Mouse (Mus musculus): ENCODE results near the gene Rnf115.
"Not testable (repeated sequence)": the region's sequence is repeated elsewhere in the genome, so short reads cannot be mapped to it uniquely, and the experiment has no call there.

Gene Rnf115

GRCm38 (mm10) chr3:96708684-96709064 is 18.8 kb upstream of the Rnf115 start:
- DNase-seq (ENCODE audit: low spot score), result no peak

DNA sequence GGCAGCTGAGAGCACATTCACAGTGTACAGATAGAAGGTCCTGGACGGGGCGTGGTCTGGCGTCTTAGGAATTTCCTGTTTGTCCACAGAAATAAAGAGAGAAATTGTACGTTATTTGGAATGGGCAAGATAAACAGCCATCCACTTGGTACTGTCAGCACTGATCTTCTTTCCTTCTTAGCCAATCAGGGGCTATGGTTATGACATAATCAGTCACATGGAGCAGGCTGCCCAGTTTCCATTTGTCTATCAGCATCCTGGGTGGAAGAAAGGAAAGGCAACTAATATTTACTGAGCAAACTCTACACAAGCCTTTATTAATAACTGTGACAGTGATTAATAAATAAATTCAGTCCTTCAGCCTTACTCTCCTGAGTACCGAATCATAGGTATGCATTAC is 13.2 kb upstream of the Rnf115 start:
- no peak for DNase-seq (ENCODE audit: low spot score)

DNA sequence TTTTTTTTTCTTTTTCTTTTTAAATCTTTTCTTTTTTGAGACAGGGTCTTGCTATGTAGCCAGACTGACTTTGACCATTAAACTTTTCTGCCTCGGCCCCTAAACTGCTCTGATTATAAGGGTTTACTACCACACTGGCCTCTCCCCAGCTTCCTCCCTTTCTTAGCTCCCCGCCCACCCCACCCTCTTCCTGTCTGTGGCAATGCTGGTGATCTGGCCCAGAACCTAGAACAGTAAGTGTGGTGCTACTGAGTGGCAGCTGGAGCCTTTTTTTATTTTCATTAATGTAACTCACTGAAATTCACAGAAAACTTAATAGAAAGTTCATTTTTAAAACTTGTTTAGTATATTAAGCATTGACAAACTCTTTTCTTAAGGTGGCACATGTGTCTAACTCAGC is 11.6 kb upstream of the Rnf115 start:
- no peak for DNase-seq (ENCODE audit: low spot score)

- DNase-seq (ENCODE audit: low spot score), result no peak
Measured at GRCm38 (mm10) chr3:96719173-96719572, 8.3 kb upstream of the Rnf115 start.

DNA sequence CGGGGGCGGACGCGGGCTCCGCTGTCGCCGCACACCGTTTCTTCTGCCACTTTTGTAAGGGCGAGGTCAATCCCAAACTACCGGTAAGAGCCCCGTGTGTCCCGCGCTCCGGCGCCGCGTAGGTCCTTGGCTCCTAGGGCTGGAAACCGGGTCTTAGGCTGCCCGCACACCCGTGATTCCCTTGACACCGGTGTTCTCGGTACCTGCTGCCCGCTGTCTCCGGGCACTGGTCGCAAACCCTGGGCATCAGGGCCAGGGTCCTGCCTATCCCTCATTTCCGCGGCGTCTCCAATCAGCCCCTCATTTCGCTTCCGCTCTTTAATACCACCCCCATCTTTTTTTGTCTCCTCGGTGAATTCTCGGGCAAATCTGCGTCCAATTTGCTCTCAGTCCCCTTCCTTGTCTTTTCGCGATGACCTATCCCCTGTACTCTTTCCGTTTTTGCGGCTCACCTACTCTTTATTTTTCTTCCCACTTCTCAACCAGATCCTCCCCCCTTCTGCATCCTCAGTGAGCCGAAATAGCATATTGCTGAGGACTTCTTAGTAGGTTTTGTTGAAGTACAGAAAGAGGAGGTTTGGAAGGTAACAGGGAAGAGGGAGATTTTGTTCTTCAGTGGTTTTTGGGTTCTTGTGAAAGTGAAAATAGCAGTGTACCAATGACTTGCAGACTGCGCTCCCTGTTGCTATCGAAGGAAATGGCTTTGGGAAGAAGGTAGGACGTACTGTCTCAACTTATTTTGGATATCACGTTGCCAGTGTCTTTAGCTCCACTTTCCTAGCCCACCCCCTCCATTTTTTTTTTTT is 567 bp downstream of the Rnf115 start:
- no peak for DNase-seq (ENCODE audit: low spot score)

GRCm38 (mm10) chr3:96728634-96729402 is 1.4 kb downstream of the Rnf115 start:
- DNase-seq (ENCODE audit: low spot score), result no peak

DNA sequence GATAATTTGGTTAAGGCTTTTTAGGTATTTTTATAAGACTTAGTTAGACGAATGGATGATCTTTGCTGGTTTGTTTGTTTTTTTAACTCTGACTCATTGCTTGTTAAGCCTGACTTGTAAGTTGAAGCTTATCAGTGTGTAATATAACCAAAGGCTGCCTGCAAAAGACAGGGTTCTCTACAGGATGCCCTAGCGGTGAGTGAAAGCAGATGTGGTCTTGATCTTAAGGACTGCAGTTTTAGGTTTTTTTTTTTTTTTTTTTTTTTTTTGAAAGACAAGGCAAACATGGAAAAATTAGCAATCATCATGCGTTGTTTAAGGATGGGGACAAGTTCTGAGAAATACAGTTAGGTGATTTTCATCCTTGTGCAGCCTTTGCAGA is 1.9 kb downstream of the Rnf115 start:
- DNase-seq (ENCODE audit: low spot score), result no peak

DNA sequence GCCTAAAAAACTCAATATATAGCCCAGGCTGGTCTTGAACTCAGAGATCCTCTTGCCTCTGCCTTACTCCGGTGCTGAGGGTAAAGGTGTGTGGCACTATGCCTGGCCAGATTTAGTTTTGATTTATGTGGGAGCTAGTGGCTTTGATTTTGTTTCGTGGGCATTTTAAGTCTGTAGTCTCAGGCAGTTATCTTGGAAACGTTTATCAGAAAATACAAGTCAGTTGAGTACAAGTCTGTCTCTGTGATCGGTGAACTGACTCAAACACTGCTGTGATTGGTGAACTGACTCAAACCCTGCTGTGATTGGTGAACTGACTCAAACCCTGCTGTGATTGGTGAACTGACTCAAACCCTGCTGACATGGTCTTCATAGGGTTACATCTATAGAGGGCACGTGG is 3.3 kb downstream of the Rnf115 start:
- no peak for DNase-seq (ENCODE audit: low spot score)

- no peak for DNase-seq (ENCODE audit: low spot score)
Measured at GRCm38 (mm10) chr3:96733984-96734383, 6.5 kb downstream of the Rnf115 start.

GRCm38 (mm10) chr3:96735200-96735599 is 7.7 kb downstream of the Rnf115 start:
- DNase-seq (ENCODE audit: low spot score), result no peak

- DNase-seq (ENCODE audit: low spot score), result no peak
Measured at GRCm38 (mm10) chr3:96737013-96737740, 9.7 kb downstream of the Rnf115 start.

DNA sequence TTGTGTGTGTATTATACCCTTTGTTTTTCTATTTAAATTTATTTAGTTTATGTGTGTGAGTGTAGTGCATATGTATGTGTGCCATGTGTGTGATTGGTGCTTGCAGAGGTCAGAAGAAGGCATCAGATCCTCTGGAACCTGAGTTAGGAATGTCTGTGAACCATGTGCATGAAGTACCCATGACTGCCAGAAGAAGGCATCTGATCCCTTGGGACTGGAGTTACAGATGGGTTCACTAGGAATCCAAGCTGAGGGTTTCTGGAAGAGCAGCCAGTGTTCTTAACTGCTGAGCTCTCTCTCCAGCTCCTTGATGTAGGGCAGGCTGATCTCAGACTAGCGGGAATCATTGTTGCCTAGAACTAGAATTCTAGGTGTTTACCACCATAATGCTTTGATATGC is 10.5 kb downstream of the Rnf115 start:
- DNase-seq (ENCODE audit: low spot score), result no peak

DNA sequence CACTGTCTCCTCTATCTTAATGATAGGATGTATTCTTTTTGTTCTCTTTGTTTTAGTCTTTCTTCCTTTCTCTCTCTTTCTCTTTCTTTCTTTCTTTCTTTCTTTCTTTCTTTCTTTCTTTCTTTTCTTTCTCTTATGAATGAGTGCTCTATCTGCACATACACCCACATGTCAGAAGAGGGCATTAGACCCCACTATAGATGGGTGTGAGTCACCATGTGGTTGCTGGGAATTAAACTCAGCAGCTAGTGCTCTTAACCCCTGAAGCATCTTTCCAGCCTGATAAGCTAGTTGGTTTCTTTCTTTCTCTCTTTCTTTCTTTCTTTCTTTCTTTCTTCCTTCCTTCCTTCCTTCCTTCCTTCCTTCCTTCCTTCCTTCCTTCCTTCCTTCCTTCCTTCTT is 12.8 kb downstream of the Rnf115 start:
- DNase-seq (ENCODE audit: low spot score), result not testable (repeated sequence)

DNA sequence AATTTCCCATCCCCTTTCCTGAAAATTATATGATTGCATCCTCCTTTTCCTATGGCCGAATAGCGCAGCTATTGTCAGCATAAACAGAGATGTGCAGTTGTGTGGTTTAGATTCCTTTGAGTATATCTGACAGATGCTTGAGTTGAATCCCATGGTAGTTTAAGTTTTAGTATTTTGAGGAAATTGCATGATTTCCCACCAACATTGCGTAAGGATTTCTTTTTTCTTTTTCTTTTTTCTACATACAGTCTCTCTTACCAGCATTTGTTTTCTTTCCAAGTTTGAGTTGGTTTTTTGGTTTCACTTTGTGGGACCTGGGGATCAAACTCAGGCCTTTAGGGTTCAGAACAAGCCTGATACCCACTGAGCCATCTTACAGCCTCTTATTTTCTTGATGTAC is 16.9 kb downstream of the Rnf115 start:
- no peak for DNase-seq (ENCODE audit: low spot score)

DNA sequence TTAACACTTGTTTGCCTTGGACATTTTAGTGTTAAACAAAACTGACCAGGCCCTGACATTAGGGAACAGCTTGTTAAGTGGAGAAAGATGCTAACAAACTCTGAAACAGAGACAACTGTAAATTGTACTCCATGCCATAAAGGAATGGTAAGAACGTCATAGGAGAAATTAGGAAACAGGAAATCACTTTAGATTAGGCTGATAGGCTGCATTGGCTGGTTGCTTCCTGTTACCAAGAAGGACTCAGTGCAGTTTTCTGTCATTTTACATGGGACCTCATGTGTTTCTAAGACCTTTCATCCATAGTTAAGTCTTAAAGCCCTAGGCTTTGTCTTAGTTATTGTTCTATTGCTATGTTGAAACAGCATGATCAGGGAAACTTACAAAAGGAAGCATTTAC is 19.4 kb downstream of the Rnf115 start:
- DNase-seq (ENCODE audit: low spot score), result no peak

- DNase-seq (ENCODE audit: low spot score), result no peak
Measured at GRCm38 (mm10) chr3:96755935-96756334, 28.5 kb downstream of the Rnf115 start.

DNA sequence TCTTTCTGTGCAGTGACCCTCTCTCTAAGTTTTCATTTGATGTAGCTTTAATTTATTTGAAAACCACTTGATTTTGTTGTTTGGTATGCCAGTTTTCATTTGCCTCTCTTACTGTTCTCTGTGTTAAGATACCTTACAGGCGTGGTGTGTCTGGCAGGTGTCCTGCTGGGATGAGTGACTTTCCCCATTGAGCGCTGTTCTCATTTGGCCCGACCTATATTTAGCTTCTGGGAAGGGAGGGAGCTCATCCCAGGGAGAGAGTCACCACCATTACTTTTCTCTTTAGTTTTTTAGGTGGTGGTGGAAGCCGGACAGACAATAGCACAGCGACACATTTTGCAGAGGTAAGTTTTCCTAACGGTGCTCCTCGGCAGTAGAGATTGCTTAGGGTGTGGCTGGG is 30.2 kb downstream of the Rnf115 start:
- no peak for DNase-seq (ENCODE audit: low spot score)

DNA sequence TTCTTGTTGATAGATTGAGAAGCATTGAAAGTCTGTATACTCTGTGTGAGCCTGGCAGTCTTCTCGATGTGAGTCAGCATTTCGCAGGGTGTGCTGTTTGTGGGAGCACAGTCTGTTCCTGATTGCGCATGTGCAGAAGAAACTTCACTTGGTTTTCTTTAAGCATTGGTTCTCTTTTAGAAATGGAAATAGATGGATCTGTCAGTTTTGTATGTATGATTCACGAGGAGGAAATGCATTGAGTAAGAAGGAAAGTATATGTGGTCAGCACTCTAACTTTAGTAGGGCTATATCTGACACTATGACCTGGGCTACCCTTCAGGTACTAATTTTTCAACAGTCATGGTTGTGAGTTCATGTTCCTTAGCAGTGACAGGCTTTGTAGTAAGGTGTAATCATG is 32.2 kb downstream of the Rnf115 start:
- no peak for DNase-seq (ENCODE audit: low spot score)

GRCm38 (mm10) chr3:96764528-96764927 is 37.1 kb downstream of the Rnf115 start:
- no peak for DNase-seq (ENCODE audit: low spot score)

DNA sequence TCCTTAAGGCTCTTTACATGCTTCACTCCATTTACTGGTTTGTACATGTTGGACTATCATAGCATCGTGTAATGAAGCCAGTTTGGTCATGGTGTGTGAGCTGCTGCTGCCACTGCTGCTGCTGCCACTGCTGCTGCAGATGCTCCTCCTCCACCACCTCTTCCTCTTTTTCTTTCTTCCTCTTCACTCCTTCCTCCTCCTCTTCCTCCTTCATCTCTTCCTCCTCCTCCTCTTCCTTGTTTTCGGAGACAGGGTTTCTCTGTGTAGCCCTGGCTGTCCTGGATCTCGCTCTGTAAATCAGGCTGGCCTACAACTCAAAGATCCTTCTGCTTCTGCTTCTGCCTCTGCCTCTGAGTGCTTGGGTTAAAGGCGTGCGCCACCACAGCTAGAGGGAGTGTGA is 42.5 kb downstream of the Rnf115 start:
- no peak for DNase-seq (ENCODE audit: low spot score)

DNA sequence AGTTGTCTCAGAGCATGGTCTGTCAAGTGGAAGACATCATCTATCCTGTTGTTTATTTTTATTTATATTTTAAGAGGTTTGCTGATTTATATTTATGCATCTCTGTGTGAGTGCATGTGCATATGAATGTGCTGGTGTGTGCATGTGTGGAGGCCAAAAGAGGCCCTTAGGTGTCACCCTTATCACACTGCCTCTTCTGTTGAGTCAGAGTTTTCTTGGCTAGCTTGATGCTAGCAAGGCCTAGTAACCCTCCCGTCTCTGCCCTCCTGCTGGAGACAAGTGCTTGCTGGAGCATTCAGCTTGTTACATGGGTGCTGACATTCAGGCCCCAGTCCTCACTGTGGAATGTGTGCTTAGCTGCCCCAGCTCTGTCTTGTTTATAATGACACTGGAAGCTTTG is 45.5 kb downstream of the Rnf115 start:
- no peak for DNase-seq (ENCODE audit: low spot score)

GRCm38 (mm10) chr3:96777120-96777519 is 49.7 kb downstream of the Rnf115 start:
- no peak for DNase-seq (ENCODE audit: low spot score)

GRCm38 (mm10) chr3:96782236-96782635 is 54.8 kb downstream of the Rnf115 start:
- no peak for DNase-seq (ENCODE audit: low spot score)
